Mouse (Mus musculus) kidney, postnatal 4 days (tissue): ENCODE data around the gene Wdr83os.

ENCODE experiments used
- DNase-seq, 2 experiments: peaks; one replicate each; pipeline ENCODE4 v3.0.0; 2021; ENCODE audit warnings: mixed read lengths in 2 of 2

Wdr83os gene

DNA sequence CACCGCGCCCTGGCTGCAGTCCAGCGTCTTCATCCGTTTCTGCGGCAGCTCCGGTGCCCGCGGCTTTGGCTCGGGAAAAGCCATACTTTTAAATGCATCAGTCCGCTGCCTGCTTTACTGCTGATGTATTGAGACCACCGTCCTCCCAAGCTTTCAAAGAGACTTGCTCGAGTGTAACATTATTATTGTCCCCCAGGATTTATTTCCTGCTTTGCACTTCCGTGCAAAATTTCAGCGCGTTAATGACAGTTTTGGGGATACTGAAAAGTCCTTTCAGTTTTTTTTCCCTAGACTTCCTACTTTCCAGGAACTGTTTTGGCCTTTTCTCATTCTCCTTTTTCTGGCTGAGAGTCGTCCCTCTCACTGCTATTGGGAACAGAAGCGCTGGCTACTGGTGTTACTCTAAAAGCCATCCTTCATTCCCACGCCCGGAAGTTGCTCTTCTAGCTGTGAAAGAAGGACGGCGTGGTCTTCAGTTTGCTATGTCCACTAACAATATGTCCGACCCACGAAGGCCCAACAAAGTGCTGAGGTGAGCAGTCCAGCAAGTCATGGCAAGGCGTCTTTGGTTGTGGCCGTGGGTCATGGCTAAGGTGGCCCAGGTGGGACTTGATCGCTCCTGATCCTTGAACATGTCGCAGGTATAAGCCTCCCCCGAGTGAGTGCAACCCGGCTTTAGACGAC, at the start of gene Wdr83os:
TSS of gene Wdr83os (plus strand) at position 209 of the 684 bp plus-strand sequence.
- peak; percentile 63 to 77 for DNase-seq

- peak in 1 of 2 experiments; percentile 21 for DNase-seq
These were observed 47.8 kb upstream of the Wdr83os start for GRCm38 (mm10) chr8:85032622-85033311.

- DNase-seq, result peak in 1 of 2 experiments; percentile 14
These were observed 46.7 kb upstream of the Wdr83os start for GRCm38 (mm10) chr8:85033867-85034266.

GRCm38 (mm10) chr8:85034764-85035163, 45.8 kb upstream of the Wdr83os start:
- peak; percentile 84 to 90 for DNase-seq

GRCm38 (mm10) chr8:85035165-85035727, 45.3 kb upstream of the Wdr83os start:
- DNase-seq, result no peak

DNA sequence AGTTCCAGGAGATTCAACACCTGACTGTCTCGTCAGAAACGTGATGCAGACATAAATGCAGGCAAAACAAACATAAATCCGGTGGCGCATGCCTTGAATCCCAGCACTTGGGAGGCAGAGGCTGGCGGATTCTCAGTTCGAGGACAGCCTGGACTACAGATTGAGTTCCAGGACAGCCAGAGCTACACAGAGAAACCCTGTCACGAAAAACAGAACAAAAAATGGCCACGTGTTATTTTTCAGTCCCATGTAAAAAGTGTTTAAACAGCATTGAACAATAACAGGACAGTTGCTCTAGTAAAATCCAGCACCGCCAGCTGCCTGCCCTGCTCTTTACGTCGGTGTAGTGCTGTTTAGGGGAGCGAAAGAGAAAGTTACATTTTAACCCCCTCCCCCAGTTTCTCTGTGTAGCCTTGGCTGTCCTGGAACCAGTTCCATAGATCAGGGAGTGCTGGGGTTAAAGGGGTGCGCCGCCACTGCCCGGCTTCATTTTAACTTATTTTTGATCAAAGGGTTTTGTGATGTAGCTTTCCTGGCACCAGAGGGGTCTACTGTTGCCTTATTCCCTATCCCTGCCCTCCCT, 44.7 kb upstream of the Wdr83os start:
- DNase-seq, result peak; percentile 44 to 61

DNA sequence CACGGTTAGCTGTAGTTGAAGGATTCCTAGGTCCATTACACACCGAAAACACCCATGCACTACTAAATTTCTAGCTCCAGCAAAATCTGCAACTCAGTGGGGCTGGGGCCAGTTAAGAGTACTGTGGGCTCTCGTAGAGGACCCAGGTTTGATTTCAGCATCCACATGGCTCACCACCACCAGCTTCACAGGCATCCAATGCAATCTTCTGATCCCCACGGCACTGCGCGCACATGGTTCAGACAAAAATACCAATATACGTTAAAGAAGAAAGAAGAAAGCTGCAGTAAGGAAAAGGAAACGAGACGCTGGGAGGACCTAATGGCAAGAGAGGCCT, 44.2 kb upstream of the Wdr83os start:
- DNase-seq, result no peak

GRCm38 (mm10) chr8:85036718-85037365, 43.7 kb upstream of the Wdr83os start, which contains the start of gene Tnpo2:
Gene Tnpo2 (plus strand): TSS chr8:85036915.
- peak; percentile 90 to 95 for DNase-seq

DNA sequence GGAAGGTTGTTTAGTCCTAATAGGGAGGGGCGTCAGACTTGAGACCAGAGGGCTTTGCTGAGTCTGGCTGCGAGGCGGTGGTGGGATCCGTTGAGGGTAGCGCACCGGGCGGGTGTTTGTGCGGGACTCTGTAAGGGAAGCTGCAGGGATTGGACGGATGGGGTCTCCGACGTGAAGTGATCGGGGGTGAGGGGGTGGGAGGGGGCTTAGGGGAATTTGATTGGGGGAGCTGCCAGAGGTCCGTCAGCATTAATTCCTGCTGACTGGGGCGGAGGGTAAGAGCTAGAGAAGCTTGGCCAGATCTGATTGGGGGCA, 43.2 kb upstream of the Wdr83os start:
- DNase-seq, result no peak

- peak; percentile 52 to 70 for DNase-seq
These were observed 42.6 kb upstream of the Wdr83os start for GRCm38 (mm10) chr8:85037681-85038531.

DNA sequence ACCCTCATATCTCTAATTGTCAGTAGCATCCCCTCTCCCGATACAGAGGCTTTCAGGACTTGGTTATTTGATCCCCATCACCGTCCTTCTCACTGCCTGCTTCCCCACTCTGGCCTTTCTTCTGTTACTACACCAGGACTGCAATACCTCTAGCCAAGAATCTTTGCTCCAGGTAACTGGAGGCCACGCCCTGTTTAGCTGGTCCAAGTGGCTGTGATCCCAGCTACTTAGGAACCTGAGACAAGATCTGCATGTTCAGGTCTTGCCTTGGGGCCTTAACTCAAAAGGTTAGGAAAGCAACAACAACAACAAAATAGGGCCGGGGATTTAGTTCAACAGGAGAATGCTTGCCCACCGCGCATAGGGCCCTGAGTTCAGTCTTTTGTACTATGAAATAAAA, 36.9 kb upstream of the Wdr83os start:
- no peak for DNase-seq

- no peak for DNase-seq
These were observed 23.2 kb upstream of the Wdr83os start for GRCm38 (mm10) chr8:85057367-85057766.

DNA sequence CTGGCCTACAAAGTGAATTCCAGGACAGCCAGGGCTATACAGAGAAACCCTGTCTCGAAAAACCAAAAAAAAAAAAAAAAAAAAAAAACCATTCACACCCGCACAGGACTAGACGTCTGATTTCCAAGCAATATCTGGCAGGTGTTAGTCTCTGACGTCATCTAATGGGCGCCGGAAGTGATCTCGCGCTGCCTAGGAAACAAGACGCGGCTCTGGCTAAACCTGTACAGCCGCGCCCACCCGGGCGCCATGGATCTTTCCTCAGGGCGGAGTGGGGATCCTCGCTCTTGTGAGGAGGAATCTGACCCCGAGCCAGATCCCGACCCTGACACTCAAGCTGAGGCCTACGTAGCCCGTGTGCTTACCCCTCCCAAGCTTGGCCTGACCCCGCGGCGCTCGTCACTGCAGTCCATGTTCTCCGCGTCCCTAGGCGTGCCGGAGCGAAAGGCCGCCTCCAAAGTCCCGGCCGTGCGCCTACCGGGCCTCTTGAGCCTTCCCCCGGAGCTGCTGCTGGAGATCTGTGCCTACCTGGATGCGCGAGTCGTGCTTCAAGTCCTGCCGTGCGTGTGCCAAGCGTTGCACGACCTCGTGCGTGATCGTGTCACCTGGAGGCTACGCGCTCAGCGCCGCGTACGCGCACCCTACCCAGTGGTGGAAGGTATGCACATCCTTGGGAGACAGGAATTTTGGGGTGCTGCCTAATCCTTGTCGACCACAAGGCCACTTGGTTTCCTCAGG, 20.5 kb upstream of the Wdr83os start, which contains the start of gene Fbxw9:
TSS of gene Fbxw9 (plus strand) at position 177 of the 738 bp plus-strand sequence.
- DNase-seq, result peak; percentile 93 to 94

- no peak for DNase-seq
These were observed 17.9 kb upstream of the Wdr83os start for GRCm38 (mm10) chr8:85062603-85063002.

- peak; percentile 66 to 75 for DNase-seq
These were observed 15.3 kb upstream of the Wdr83os start for GRCm38 (mm10) chr8:85065213-85065612.

- DNase-seq, result no peak
These were observed 13.4 kb upstream of the Wdr83os start for GRCm38 (mm10) chr8:85067155-85067554.

DNA sequence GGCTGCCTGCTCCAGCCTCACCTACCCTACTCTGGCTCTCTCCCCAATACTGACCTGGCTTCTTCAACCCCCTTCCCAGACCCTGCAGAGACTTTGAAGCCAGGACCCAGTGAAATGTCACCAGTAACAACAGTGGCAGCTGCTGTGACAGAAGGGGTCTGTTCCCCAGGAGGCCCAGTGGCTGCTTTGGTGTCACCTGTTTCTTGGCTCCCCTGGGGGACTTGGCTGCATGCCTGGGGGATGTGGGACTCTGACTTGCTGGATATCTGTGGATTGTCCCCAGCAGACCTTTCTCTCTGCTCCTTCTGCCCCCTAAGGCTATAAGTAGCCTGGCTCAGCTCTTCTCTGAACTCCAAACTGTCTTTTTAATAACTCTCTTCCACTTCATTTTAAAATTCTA, 12.6 kb upstream of the Wdr83os start, which contains the start of gene Gm5741:
TSS of gene Gm5741 (minus strand) at position 1 of the 400 bp plus-strand sequence.
- no peak for DNase-seq

GRCm38 (mm10) chr8:85071041-85071440, 9.5 kb upstream of the Wdr83os start:
- DNase-seq, result peak in 1 of 2 experiments; percentile 32

DNA sequence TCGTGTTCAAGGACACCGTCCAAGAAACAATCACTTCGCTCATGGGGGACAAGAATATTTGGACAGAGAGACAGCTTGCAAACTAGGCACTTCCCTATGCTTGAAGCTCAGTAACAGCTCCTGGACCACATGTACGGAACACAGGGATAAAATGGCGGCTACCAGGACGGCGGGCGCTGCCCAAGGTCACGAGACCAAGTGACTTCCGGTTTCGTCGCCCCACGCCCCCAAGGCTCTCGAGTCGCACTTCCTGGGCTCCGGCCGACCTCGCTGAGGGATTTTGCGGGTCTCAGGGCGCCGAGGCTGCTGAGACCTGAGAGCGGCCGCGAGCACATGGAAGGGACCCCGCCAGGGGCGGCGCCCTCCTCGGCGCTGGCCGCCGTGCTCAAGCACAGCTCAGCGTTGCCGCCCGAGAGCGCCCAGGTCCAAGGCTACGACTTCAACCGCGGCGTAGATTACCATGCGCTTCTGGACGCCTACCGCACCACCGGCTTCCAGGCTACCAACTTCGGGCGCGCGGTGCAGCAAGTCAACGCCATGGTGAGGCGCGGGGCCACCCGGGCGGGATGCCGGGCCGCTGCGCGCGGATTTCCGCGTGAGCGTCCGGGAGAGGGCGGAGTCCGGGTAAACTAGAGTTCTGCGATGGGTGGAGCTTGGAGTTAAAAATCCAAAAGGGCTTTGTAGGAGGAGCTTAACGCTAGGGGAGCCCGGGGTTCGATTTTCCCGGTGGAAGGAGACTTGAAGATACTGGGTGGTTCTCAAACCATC, 8.8 kb upstream of the Wdr83os start, which contains the start of gene Dhps:
TSS of gene Dhps (plus strand) at position 244 of the 768 bp plus-strand sequence.
- peak; percentile 92 to 95 for DNase-seq

- peak in 1 of 2 experiments; percentile 34 for DNase-seq
These were observed 8.1 kb upstream of the Wdr83os start for GRCm38 (mm10) chr8:85072364-85072929.
